Mouse (Mus musculus) midbrain, embryonic 15.5 days (tissue): Measurements from ENCODE around the gene Kdm1a. TPM values are rescaled to one million over a fixed set of nuclear protein-coding genes. Genes with fewer than 3 reads are reported as not detected.

Source experiments
- ATAC-seq: fragments of 200-750 bp; cut with Nextera tagmentation; replicated peaks from 2 replicates; pipeline ENCODE4 v1.8.0; 2017; ENCODE audit warnings: moderate TSS enrichment
- H3K27ac ChIP-seq: fragments of 300-500 bp; sonication (generic); 2 replicates; pipeline ENCODE4 v1.5.1; 2015; ENCODE audit warnings: mild to moderate bottlenecking, inconsistent platforms
- H3K27me3 ChIP-seq: fragments of 300-500 bp; sonication (generic); replicated peaks from 2 replicates; pipeline ENCODE4 v1.6.1; 2015; ENCODE audit warnings: inconsistent platforms
- H3K36me3 ChIP-seq: fragments of 300-500 bp; sonication (generic); replicated peaks from 2 replicates; pipeline ENCODE4 v1.6.1; 2015; ENCODE audit warnings: inconsistent platforms
- H3K4me1 ChIP-seq: fragments of 300-500 bp; sonication (generic); 2 replicates; pipeline ENCODE4 v1.6.1; 2015; ENCODE audit warnings: inconsistent platforms
- H3K4me2 ChIP-seq: fragments of 300-500 bp; sonication (generic); 2 replicates; pipeline ENCODE4 v1.6.1; 2015; ENCODE audit warnings: inconsistent platforms, mild to moderate bottlenecking, moderate library complexity
- H3K4me3 ChIP-seq: fragments of 300-500 bp; sonication (generic); 2 replicates; pipeline ENCODE4 v1.5.1; 2015; ENCODE audit warnings: mild to moderate bottlenecking, inconsistent platforms
- H3K9ac ChIP-seq: fragments of 300-500 bp; sonication (generic); 2 replicates; pipeline ENCODE4 v1.6.1; 2015; ENCODE audit warnings: mild to moderate bottlenecking, inconsistent platforms
- H3K9me3 ChIP-seq: fragments of 300-500 bp; sonication (generic); 2 replicates; pipeline ENCODE4 v1.6.1; 2016; ENCODE audit warnings: inconsistent platforms
- WGBS: fragments of 180-500 bp; shearing (Covaris S2); methylation state at CpG from one replicate; pipeline ENCODE4 v1.1.7; 2015; ENCODE audit warnings: mixed read lengths; 5-methylcytosine and 5-hydroxymethylcytosine counted together
- microRNA-seq: library from miRNA; unstranded; fragments of <30 nt; microRNA quantifications from one replicate; pipeline ENCODE4, GENCODE M21; 2016
- polyA plus RNA-seq: library from polyadenylated mRNA; unstranded; fragments of >200 nt; fragmentation: Nextera tagmentation; extraction: Ambion mirVana; gene quantifications from 2 replicates; pipeline ENCODE4 v1.2.1, GENCODE M21; 2015

Gene Kdm1a
- polyA plus RNA-seq, 1 experiment from 2014 or later: 70.7 TPM

DNA sequence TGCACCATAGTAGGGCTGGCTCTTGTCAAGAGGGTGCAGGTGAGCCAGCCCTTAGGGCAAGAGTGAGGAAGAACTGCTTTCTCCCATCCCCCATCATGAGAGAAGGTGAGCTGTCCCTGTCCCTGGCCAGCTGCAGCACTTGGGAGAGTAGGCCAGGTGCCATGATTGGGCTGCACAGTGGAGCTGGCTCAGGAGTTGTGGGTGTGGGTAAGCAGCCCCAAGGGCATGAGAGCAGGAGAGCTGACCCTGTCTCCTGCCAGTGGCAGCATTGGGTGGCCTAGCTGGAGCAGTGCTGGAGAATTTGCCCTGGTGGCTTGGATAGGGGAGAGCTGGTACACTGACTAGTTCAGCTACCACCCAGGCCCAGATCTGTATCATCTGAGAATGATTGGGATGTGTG, 89.6 kb downstream of the Kdm1a start:
- no peak overlapping the region for H3K4me2 ChIP-seq
- no peak overlapping the region for H3K27ac ChIP-seq
- no peaks in the 10 kb centered on the region for H3K36me3 ChIP-seq
- H3K9me3 ChIP-seq: no peaks in the 10 kb centered on the region
- H3K4me3 ChIP-seq: no peak overlapping the region
- H3K9ac ChIP-seq: no peak overlapping the region
- no peaks in the 10 kb centered on the region for H3K27me3 ChIP-seq
- peaks cover 3% of the 10 kb centered on the region; the same call in 1 of the 2 replicates for H3K4me1 ChIP-seq
- ATAC-seq: no peak

DNA sequence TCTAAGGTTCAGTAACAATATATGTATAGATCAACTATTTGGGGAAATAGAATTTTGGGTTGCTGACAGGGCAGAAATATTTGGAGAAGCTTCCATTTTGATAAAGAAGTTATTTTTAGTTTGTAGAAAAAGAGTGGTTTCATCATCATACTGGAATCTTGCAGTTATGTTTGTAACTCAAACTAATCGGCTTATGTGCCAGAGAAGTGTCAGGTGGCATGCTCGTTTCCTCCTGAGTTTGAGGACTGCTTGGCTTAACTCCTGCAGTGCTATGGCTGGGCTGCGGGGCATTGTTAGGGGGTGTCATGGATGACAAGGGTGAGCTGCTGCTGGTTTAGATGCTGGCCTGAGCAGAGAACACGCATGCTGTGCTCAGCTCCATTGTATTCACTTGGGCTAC, 90.8 kb downstream of the Kdm1a start:
- Histone ChIP-seq H3K9ac (no peak overlapping the region), H3K27me3 (no peaks in the 10 kb centered on the region), H3K9me3 (no peaks in the 10 kb centered on the region), H3K4me1 (peaks cover 3% of the 10 kb centered on the region; the same call in 1 of the 2 replicates), H3K4me3 (no peak overlapping the region), H3K27ac (no peak overlapping the region), H3K4me2 (no peak overlapping the region), H3K36me3 (no peaks in the 10 kb centered on the region)
- WGBS: 47% methylated on average over 4 of the region's 4 CpGs
- ATAC-seq: no peak

DNA sequence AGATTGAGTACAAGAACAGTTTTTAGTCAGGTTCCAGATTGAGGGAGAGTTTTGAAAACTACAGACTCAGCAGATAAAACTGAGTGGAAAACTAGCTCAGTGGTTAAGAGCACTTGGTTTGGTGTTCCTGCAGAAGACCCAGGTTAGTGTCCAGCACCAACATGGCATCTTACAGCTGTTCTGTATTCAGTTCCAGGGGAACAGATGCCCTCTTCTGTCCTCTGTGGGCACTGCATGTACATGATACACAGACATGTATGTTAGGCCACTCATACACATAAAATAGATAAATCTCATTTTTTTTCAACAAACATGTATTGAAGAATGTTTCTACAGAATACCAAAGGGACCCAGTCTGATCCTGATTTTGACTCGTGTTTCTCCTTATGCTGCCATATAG, 92.7 kb downstream of the Kdm1a start:
- H3K27me3 ChIP-seq: no peaks in the 10 kb centered on the region

GRCm38 (mm10) chr4:136505426-136506215, 96.9 kb downstream of the Kdm1a start:
- H3K27me3 ChIP-seq: no peaks in the 10 kb centered on the region
- H3K9ac ChIP-seq: no peak overlapping the region
- H3K9me3 ChIP-seq: no peaks in the 10 kb centered on the region
- no peak overlapping the region for H3K27ac ChIP-seq
- ATAC-seq: no peak
- H3K4me1 ChIP-seq: 0 out of 2 replicates have a peak, but pooled peaks cover 4% of the 10 kb centered on the region
- no peak overlapping the region for H3K4me2 ChIP-seq
- no peak overlapping the region for H3K4me3 ChIP-seq
- H3K36me3 ChIP-seq: no peaks in the 10 kb centered on the region
- WGBS: 66% methylated on average over 2 of the region's 2 CpGs

More for the DNA sequence above, 92.7 kb downstream of the Kdm1a start:
- Histone ChIP-seq H3K9me3 (no peaks in the 10 kb centered on the region), H3K4me2 (no peak overlapping the region), H3K9ac (no peak overlapping the region), H3K4me3 (no peak overlapping the region), H3K27ac (no peak overlapping the region), H3K36me3 (no peaks in the 10 kb centered on the region), H3K4me1 (peaks cover 3% of the 10 kb centered on the region; the same call in 1 of the 2 replicates)
- ATAC-seq: no peak
- 98% methylated on average over 1 of the region's 1 CpGs for WGBS

Small RNA genes lying within 50 kb of the gene (microRNA-seq; reads per million reads assigned to microRNA genes)
- not detected for gene Gm22180

Other genes starting within 250 kb of the Kdm1a start
- 1.4 and 1.9 TPM in 2 replicates for gene Htr1d, start 179.2 kb downstream of the Kdm1a start, polyA plus RNA-seq
- 0.15 and 0.19 TPM in 2 replicates for gene 6030445D17Rik, start 140.5 kb downstream of the Kdm1a start, polyA plus RNA-seq
- 52.0 and 57.7 TPM in 2 replicates for gene Luzp1, start 133.0 kb downstream of the Kdm1a start, polyA plus RNA-seq
- not detected in 2 replicates for gene Tex46, start 7.7 kb upstream of the Kdm1a start, polyA plus RNA-seq
- gene Lactbl1, start 19.9 kb upstream of the Kdm1a start, polyA plus RNA-seq: 0.10 and 0.11 TPM in 2 replicates
- gene Ephb2, start 233.3 kb upstream of the Kdm1a start, polyA plus RNA-seq: 31.0 and 31.7 TPM in 2 replicates